Mouse (Mus musculus) gastrocnemius, postnatal 25 days (tissue): Measurements from ENCODE around the gene Lamb2. TPM values are rescaled to one million over a fixed set of nuclear protein-coding genes. Genes with fewer than 3 reads are reported as not detected.

Experiments used
- DNase-seq: peaks from one replicate; pipeline ENCODE4 v3.0.0; 2022
- long read RNA-seq, 2 experiments: library from polyadenylated mRNA; stranded (forward); transcript quantifications; one replicate each; pipeline ENCODE4 v2.0.0; 2021
- total RNA-seq, 2 experiments: library from RNA; stranded (reverse); gene quantifications; 1 replicate in 1 of 2; 2 replicates in 1 of 2; pipeline ENCODE4 v1.2.3; 2021

Gene Lamb2
- total RNA-seq, result 100 to 1,000 TPM; 142 to 152 TPM
- long read RNA-seq, experiment 1, full-length matches to known transcripts, result 13 of 48 reads
- long read RNA-seq, experiment 1, partial matches to known transcripts, result 28 of 48 reads
- long read RNA-seq, experiment 1, other reads (novel, unspliced or antisense), result 7 of 48 reads
- long read RNA-seq, experiment 2, full-length matches to known transcripts, result 26 of 75 reads
- long read RNA-seq, experiment 2, partial matches to known transcripts, result 44 of 75 reads
- long read RNA-seq, experiment 2, other reads (novel, unspliced or antisense), result 5 of 75 reads

GRCm38 (mm10) chr9:108479721-108480351 is at the start of gene Lamb2:
TSS of gene Lamb2 (plus strand) at chr9:108479736.
- DNase-seq, result no peak

DNA sequence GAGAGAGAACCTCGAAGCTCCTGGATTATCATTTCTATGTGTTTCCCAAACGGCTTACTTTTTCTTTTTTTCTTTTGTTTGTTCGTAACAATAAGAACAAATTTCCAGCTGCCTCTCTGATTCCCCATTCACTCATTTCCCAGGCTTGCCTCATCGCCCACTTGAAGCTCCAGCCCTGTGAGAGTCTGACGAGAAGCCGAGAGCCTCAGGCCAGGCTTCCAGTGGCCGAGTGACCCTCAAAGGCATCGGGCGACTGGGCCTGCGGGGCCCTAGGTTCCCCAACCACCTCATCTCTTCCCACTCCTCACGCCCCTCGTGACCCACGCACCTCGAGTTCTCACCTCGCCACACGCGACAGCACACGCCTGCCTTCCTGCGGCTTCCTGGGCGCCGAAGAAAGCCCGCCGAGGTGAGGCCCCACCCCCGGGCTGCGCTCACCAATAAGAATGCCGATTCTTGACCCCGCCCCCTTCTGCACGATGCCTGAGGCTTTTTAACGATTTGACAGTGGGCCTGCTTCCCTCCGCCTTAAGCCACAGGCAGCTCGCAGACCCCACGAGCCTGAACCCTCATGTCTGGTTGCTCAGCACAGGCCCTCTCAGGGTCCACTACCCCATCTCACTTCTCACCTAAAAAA is 48.0 kb upstream of the Lamb2 start:
- DNase-seq, result no peak

DNA sequence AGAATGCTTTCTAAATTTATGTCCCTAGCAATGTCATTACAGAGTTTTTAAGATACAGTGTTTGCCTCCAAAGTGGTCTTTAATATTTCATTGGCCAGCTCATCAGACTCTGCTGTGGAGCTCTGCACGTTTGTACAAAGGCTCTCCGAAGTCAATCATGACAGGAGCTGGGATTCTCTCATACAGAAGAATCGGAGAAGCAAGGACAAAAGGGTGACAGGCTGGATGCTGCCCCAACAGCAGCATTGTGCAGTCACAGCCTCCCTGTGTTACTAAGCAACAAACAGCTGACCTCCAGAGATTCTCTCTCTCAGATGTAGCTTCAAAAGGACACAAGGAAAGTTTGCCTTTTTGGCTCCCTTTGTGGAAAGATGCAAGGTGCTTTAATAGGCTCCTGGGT is 43.4 kb upstream of the Lamb2 start, which contains the start of gene BC048562:
TSS of gene BC048562 (plus strand) at position 301 of the 400 bp plus-strand sequence.
- DNase-seq, result no peak

GRCm38 (mm10) chr9:108439176-108439575 is 40.4 kb upstream of the Lamb2 start:
- DNase-seq, result no peak

GRCm38 (mm10) chr9:108440485-108440884 is 39.1 kb upstream of the Lamb2 start:
- no peak for DNase-seq

DNA sequence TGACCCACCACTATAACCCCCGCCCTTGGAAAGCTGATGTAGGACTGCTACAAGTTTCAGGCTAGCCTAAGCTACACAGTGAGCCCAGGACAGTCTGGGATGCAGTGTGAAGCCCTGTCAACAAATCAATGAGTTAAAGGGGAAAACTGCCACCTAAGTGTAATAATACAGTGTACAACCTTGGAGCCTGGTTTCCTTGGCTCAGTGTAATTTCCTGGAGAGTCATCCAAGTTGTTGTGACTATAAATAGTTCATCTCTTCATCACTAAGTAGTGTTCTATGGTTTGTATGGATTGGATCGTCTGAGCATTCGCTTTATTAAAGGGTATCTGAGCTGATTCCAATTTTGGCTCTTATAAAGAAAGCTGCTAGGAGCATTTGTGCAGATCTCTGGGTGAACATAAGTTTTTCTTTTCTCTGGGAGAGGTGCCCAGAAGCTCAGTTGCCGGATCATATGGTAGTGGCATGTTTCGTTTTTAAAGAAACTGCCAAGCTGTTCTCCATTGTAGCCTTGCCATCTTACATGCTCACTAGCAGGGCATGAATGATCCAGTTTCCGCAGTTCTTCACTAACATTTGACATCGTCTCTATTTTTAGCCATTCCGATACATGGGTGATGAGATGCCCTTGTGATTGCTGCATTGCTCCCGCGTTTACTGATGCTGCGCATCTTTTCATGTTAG is 38.2 kb upstream of the Lamb2 start:
- no peak for DNase-seq

- DNase-seq, result no peak
These were observed 34.4 kb upstream of the Lamb2 start for GRCm38 (mm10) chr9:108445125-108445524.

DNA sequence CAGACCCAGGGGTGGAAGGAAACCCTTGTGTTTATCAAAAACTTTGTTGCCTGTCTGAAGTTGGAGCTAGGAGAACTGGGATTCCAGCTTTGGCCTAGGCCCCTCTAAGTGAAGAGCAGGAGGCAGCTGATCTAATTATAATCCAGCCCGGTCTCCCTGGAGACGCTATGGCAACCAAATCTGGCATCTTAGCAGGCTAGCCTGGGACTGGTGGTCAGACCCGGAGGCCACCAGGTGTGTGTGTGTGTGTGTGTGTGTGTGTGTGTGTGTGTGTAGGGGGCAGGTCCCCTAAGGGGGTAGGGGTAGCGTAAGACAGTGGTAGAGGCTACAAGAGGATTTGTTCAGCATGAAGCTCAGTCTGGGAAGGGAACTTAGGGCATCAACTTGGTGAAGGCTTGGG is 29.7 kb upstream of the Lamb2 start:
- no peak for DNase-seq

DNA sequence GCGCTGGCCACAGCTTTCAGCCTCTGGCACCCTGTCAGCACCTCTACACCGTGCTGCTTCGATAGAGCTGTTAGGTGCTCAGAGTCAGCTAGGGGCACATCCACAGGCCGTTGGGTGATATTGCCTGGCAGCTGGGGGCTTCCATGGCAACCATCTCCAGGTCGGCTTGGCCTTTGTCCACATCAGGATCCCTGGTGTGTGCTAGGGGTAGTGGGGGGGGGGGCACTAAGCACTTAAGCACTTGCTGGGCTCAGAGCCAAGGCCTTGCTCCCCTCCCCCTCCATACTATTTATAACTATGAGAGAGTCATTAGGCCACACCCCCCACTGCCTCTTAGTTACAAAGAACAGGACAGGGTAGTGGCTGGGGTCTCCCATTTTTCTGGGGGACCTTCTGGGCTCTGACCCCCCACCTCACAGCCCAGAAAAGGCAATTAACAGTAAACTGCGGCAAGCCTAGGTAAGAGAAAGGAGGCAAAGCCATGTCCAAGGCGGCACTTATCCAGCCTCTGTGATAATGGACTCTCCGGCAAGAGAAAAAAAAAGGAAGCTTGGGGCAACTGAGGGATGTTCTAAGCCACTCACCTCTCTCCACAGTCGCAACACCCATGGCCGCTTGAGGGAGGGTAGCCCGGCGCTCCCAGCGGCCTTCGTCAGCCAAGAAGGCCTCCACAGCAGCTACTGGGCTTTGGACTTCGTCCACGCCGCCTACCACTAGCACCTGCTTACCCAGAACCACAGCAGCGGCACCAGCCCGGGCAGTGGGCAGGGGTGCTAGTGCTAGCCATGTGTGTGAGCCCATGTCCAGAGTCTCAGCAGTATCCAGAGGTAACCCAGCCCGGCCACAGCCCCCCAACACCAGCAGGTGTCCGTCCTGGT is 29.0 kb upstream of the Lamb2 start:
- DNase-seq, result no peak

GRCm38 (mm10) chr9:108451170-108451493 is 28.4 kb upstream of the Lamb2 start:
- no peak for DNase-seq

- no peak for DNase-seq
These were observed 27.9 kb upstream of the Lamb2 start for GRCm38 (mm10) chr9:108451519-108452160.

DNA sequence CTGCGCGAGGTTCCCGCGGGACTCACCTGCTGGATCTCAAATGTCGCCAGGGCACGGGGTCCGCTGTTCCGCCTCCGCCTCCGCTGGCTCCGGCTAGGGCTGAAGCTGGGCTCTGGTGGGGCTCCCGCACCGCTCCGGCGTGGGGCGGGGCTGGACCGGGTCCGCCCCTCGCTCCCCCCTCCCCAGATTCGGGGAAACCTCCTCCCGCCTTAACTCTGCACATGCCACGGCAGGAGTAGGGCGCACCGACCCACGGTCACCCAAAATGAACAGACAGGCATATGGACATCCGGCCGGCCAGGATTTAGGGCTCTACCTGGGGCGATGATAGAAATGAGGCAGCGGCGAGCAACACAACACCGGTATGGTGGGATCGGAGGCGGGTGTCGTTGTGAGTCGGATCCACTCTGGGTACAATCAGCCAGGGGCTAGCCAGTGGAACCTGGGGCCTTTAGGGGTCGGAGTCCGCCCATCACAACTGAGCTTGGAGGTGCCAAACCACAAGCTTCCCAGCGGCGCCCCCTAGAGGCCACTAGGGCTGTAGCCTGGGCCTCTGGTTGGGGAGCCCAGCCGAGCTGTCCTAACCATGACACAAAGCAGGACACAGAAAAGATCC is 27.1 kb upstream of the Lamb2 start:
- DNase-seq, result peak; percentile 73

GRCm38 (mm10) chr9:108452911-108453310 is 26.6 kb upstream of the Lamb2 start:
- no peak for DNase-seq

GRCm38 (mm10) chr9:108453458-108453857 is 26.1 kb upstream of the Lamb2 start:
- no peak for DNase-seq

- DNase-seq, result no peak
These were observed 25.1 kb upstream of the Lamb2 start for GRCm38 (mm10) chr9:108454429-108454828.

DNA sequence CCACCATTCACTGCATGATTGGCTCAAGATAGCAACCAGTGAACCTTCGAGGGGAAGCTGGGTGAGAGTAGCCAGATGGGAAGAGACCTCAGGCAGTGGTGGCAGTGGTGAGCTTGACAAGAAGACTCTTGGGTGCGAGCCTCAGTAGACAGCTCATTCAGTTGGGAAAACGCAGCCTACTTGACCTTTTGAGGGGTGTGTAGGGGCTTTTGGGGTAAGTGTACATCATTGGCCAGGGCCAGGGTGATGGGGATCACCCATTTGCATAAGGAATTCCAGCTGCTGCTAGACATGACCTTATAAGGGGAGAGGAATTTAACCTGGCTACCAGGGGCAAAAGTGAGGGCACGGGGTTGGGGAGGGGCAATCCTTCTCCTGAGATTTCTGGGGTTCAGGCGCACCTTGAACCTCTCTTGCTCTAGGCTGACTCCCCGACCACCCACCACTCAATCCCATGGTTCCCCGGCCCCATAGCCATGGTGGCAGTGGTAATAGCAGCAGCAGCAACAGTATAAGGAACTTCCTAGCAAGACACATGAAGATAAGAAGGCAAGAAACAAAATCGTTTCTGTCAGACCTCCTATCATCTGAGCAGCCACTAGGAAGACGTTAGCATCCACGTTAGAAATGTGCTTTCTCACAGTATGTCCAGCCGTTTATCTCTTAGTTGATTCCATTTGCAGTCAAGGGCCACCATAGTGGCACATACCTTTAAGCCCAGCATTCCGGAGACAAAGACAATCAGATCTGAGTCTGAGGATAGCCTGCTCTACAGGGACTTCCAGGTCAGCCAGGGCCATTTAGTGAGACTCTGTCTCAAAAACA is 23.6 kb upstream of the Lamb2 start:
- DNase-seq, result no peak

DNA sequence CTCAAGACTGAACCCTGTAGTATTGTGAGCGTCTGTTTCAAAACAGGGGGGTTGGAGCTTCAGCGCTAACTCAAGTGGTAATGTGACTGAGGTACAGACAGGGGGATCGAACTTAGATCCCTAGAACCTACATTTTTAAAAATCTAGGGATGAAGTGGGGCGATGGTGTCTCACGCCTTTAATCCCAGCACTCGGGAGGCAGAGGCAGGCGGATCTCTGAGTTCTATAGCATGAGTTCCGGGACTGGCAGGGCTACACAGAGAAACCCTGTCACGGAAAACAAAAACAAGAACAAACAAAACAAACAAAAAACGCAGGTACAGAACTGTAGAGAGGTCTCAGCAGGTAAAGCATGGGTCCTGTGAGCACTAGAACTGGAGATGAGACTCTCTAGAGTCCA is 22.6 kb upstream of the Lamb2 start:
- DNase-seq, result no peak

- no peak for DNase-seq
These were observed 19.6 kb upstream of the Lamb2 start for GRCm38 (mm10) chr9:108459939-108460318.

DNA sequence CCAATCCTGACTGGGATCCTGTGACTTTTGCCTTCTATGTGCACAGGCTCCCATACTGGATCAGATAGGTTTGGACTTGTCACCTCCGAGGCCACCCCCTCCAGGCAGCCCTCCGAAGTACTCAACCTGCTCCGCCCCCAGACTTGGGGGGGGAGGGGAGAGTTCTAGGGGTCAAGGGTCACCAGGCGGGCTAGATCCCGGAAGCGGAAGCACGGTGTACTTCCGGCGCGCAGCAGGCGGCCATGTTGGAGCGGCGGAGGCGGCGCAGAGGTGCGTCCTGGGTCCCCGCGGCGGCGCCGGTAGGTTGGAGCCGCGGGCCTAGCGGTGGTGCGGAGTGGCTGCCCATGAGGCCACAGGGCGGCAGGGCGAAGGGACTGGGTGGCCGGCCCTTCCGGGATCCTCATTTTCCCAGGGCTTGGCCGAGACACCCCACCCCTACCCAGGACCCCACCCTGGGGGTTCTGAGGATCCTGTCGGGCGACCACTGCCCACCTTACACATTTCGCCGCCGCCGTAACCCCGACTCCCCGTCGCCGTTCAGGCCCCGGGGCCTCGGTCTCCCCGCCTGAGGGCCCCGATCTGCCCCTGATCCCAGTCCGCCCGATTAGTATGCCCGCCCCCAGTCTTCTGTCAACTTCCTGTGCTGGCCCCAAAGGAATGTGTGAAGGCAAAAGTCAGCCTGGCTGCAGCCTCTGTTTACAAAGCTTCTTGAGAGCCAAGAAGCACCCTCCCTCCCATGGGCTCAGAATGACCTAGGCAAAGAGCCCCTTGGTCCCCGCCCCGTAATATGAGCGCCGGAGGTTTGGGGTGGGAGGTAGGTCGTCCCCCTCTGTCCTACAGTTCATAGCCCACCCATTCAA is 19.0 kb upstream of the Lamb2 start, which contains the start of gene Ccdc71:
TSS of gene Ccdc71 (plus strand) at position 209 of the 860 bp plus-strand sequence.
- DNase-seq, result peak; percentile 83
